Mouse (Mus musculus): ENCODE measurements around the gene Wdr20.

- TF ChIP-seq CTCF (IDR thresholded peaks at IDR 0.05; ENCODE audit: borderline replicate concordance, control insufficient read depth, extremely low read depth, insufficient read depth, low read length, poor library complexity) (no peak), POLR2A (IDR thresholded peaks at IDR 0.05; ENCODE audit: control insufficient read depth, extremely low read depth, insufficient read depth, low read length, poor library complexity) (no peak)
These were observed 113.1 kb downstream of the Wdr20 start for GRCm38 (mm10) chr12:110850929-110851256.

Measured in thymus, adult 2 months (tissue).